Comparison of ENCODE assay signal across 24 mouse cellular contexts in the genomic region with DNA sequence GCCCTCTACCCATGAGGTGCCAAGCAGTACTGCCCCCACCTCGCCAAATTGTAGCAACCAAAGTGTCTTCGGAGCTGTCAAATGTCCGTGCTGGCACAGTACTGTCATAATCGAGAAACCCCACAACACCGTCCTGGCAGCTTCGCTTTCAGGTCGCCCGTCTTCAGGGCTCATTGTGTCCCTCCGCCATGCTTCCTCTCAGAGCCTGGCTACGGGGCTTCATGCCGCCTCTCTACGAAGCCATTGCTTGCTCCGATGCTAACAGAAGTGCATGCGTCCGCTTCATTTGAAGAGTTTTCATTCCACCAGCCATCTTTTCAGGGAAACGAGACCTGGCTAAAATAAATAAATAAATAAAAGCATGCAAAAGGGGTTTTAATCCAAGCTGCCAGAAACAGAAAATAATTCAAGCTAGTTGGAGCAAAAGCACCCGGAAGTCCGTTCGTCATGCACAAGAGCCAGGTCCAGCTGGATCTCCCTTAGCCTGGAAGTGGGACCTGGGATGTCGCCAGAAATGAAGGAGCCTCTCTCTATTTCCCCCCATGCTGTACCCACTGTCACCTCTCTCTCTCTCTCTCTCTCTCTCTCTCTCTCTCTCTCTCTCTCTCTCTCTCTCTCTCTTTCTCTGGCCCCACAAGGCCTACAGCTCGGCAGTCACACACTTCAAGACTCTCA. TPM values are rescaled to one million over a fixed set of nuclear protein-coding genes. Genes with fewer than 3 reads are reported as not detected.
DNase-seq lines count a peak whose midpoint lies in the region; ATAC-seq lines count a peak whose summit lies in the region.
"Had no signal": no experiment of that assay in that cellular context is flagged by ENCODE, and none has a peak within 500 bp of the region (broad histone marks: within the 10 kb centered on the region; RNA-seq: fewer than 3 reads in every experiment).

No protein-coding gene starts in this region.

- H3K4me3 ChIP-seq in heart, embryonic 11.5 days (ENCODE audit: low read depth, low read length) = no peak overlapping the region
- H3K4me3 ChIP-seq in kidney, embryonic 16.5 days (ENCODE audit: low read length) = no peak overlapping the region
- H3K4me3 ChIP-seq in midbrain, embryonic 11.5 days (ENCODE audit: low read depth, low read length) = no peak overlapping the region
- H3K4me3 ChIP-seq in midbrain, embryonic 13.5 days (replicated peaks) = no peak overlapping the region
- H3K4me3 ChIP-seq: embryonic facial prominence, embryonic 10.5 days; embryonic facial prominence, embryonic 12.5 days; forebrain, embryonic 13.5 days had no signal

- peaks cover 4% of the 10 kb centered on the region for H3K4me1 ChIP-seq in heart, embryonic 11.5 days (ENCODE audit: control insufficient read depth, insufficient read depth, low read length)
- no peaks in the 10 kb centered on the region for H3K4me1 ChIP-seq in kidney, embryonic 16.5 days (ENCODE audit: insufficient read depth, low read length)
- H3K4me1 ChIP-seq in midbrain, embryonic 11.5 days (ENCODE audit: control insufficient read depth, insufficient read depth, low read length) = peaks cover 3% of the 10 kb centered on the region
- peaks cover 27% of the 10 kb centered on the region for H3K4me1 ChIP-seq in midbrain, embryonic 13.5 days (replicated peaks)

- ATAC-seq in heart, embryonic 11.5 days (replicated peaks; ENCODE audit: insufficient number of reproducible peaks, low FRiP score, low TSS enrichment) = no peak
- ATAC-seq in kidney, embryonic 16.5 days (ENCODE audit: low FRiP score, low TSS enrichment) = no peak
- ATAC-seq in midbrain, embryonic 11.5 days (ENCODE audit: low FRiP score) = no peak
- no peak for ATAC-seq in midbrain, embryonic 13.5 days
- ATAC-seq: activated CD4-positive, CD25-positive, alpha-beta regulatory T cell, adult 4 months; CD4-positive, CD25-positive, alpha-beta regulatory T cell, adult 4 months; forebrain, embryonic 13.5 days; Patski had no signal

- intact Hi-C loops in heart, postnatal 10 days (cut with DNase I) = no loop called here

- WGBS in heart, embryonic 11.5 days (ENCODE audit: insufficient replicate concordance) = 90% methylated on average over 21 of the region's 21 CpGs
- WGBS in kidney, embryonic 16.5 days = 93% methylated on average over 21 of the region's 21 CpGs
- 95% methylated on average over 21 of the region's 21 CpGs for WGBS in midbrain, embryonic 11.5 days
- WGBS in midbrain, embryonic 13.5 days = 94% methylated on average over 21 of the region's 21 CpGs

- DNase-seq in heart, adult 11 months = peak; percentile 90
- DNase-seq in heart, postnatal 10 days = no peak
- DNase-seq in heart, postnatal 4 days = peak; percentile 25
- DNase-seq in kidney, postnatal 10 days = peak; percentile 20
- DNase-seq in midbrain, embryonic 11.5 days (ENCODE audit: low spot score, missing footprints) = peak; percentile 75
- DNase-seq: adrenal gland, adult 8-10 months; adrenal gland, postnatal 14 days; adrenal gland, postnatal 36 days; B cell, adult 2 months; cerebellum, adult 11-12 months; cerebellum, adult 2 months; cerebellum, adult 9-10 months; cerebellum, postnatal 25 days had no signal

- no peaks in the 10 kb centered on the region for H3K27me3 ChIP-seq in heart, embryonic 11.5 days (ENCODE audit: control insufficient read depth, insufficient read depth, low read length)
- no peaks in the 10 kb centered on the region for H3K27me3 ChIP-seq in kidney, embryonic 16.5 days (ENCODE audit: insufficient read depth, low read length)
- no peaks in the 10 kb centered on the region for H3K27me3 ChIP-seq in midbrain, embryonic 11.5 days (ENCODE audit: control insufficient read depth, insufficient read depth, low read length)
- no peaks in the 10 kb centered on the region for H3K27me3 ChIP-seq in midbrain, embryonic 13.5 days
- H3K27me3 ChIP-seq: CH12.LX; embryonic facial prominence, embryonic 12.5 days; forebrain, embryonic 13.5 days; Patski had no signal

- H3K36me3 ChIP-seq in heart, embryonic 11.5 days (ENCODE audit: control insufficient read depth, insufficient read depth, low read length) = no peaks in the 10 kb centered on the region
- no peaks in the 10 kb centered on the region for H3K36me3 ChIP-seq in kidney, embryonic 16.5 days (ENCODE audit: insufficient read depth, low read length)
- no peaks in the 10 kb centered on the region for H3K36me3 ChIP-seq in midbrain, embryonic 11.5 days (ENCODE audit: control insufficient read depth, insufficient read depth, low read length)
- no peaks in the 10 kb centered on the region for H3K36me3 ChIP-seq in midbrain, embryonic 13.5 days
- H3K36me3 ChIP-seq: embryonic facial prominence, embryonic 10.5 days; embryonic facial prominence, embryonic 12.5 days; G1E had no signal

- H3K27ac ChIP-seq in heart, embryonic 11.5 days (ENCODE audit: low read depth, low read length) = no peak overlapping the region
- H3K27ac ChIP-seq in kidney, embryonic 16.5 days (ENCODE audit: low read length) = no peak overlapping the region
- H3K27ac ChIP-seq in midbrain, embryonic 11.5 days (ENCODE audit: low read depth, low read length) = no peak overlapping the region
- no peak overlapping the region for H3K27ac ChIP-seq in midbrain, embryonic 13.5 days
- H3K27ac ChIP-seq: embryonic facial prominence, embryonic 12.5 days; forebrain, embryonic 13.5 days had no signal

- H3K9me3 ChIP-seq in heart, embryonic 11.5 days (replicated peaks; ENCODE audit: control insufficient read depth, low read length) = no peaks in the 10 kb centered on the region
- no peaks in the 10 kb centered on the region for H3K9me3 ChIP-seq in kidney, embryonic 16.5 days (ENCODE audit: low read length)
- H3K9me3 ChIP-seq in midbrain, embryonic 11.5 days (ENCODE audit: control insufficient read depth, low read length) = no peaks in the 10 kb centered on the region
- no peaks in the 10 kb centered on the region for H3K9me3 ChIP-seq in midbrain, embryonic 13.5 days
- H3K9me3 ChIP-seq: embryonic facial prominence, embryonic 10.5 days; embryonic facial prominence, embryonic 12.5 days; forebrain, embryonic 13.5 days; G1E had no signal

- no peak overlapping the region for H3K4me2 ChIP-seq in heart, embryonic 11.5 days
- no peak overlapping the region for H3K4me2 ChIP-seq in kidney, embryonic 16.5 days (replicated peaks; ENCODE audit: low read depth, low read length)
- no peak overlapping the region for H3K4me2 ChIP-seq in midbrain, embryonic 11.5 days
- H3K4me2 ChIP-seq in midbrain, embryonic 13.5 days (replicated peaks) = no peak overlapping the region
- H3K4me2 ChIP-seq: embryonic facial prominence, embryonic 12.5 days; forebrain, embryonic 13.5 days had no signal

- no peak overlapping the region for H3K9ac ChIP-seq in heart, embryonic 11.5 days (ENCODE audit: low read depth, low read length)
- H3K9ac ChIP-seq in kidney, embryonic 16.5 days (replicated peaks; ENCODE audit: low read length) = no peak overlapping the region
- H3K9ac ChIP-seq in midbrain, embryonic 11.5 days (ENCODE audit: low read length) = no peak overlapping the region
- no peak overlapping the region for H3K9ac ChIP-seq in midbrain, embryonic 13.5 days (replicated peaks)
- H3K9ac ChIP-seq: embryonic facial prominence, embryonic 12.5 days; forebrain, embryonic 13.5 days had no signal

RNA-seq across cellular contexts. Expression of a gene that starts 15.1 kb away (rescaled TPM):
- 1 to 10 TPM; 1.2 to 1.8 TPM for total RNA-seq in heart, postnatal 10 days (2021)
- total RNA-seq in heart, postnatal 4 days (2021) = under 1 TPM; 0.50 to 0.57 TPM
- polyA plus RNA-seq in heart, embryonic 11.5 days (2014; fragmentation: Nextera tagmentation; extraction: Ambion mirVana) = 0.21 TPM in 1 of 2 replicates, not detected in the other
- 0.96 and 1.2 TPM in 2 replicates for polyA plus RNA-seq in kidney, embryonic 16.5 days (2015; fragmentation: Nextera tagmentation; extraction: Ambion mirVana)
- 4.8 and 5.8 TPM in 2 replicates for polyA plus RNA-seq in midbrain, embryonic 11.5 days (2014; fragmentation: Nextera tagmentation; extraction: Ambion mirVana)
- 14.6 and 16.1 TPM in 2 replicates for polyA plus RNA-seq in midbrain, embryonic 13.5 days (2015; fragmentation: Nextera tagmentation; extraction: Ambion mirVana)
- total RNA-seq: CH12.LX, G1E had no signal
- polyA plus RNA-seq: activated CD4-positive, CD25-positive, alpha-beta regulatory T cell, adult 4 months; CD4-positive, CD25-positive, alpha-beta regulatory T cell, adult 4 months; G1E had no signal

Comparison
In these comparisons a context has a peak if more than half of its experiments do, and no peak if none do; other contexts are left out.
1. DNase-seq: peak in heart, adult 11 months (single experiment), heart, postnatal 4 days (single experiment), kidney, postnatal 10 days (single experiment) and midbrain, embryonic 11.5 days (single experiment); none in heart, postnatal 10 days (0 of 2).